ENCODE assay signal across 17 mouse cellular contexts in genomic region chr8:66785996-66786395, GRCm38 (mm10).
DNase-seq lines count a peak whose midpoint lies in the region.
"Had no signal": no experiment of that assay in that cellular context is flagged by ENCODE, and none has a peak within 500 bp of the region (broad histone marks: within the 10 kb centered on the region; RNA-seq: fewer than 3 reads in every experiment).

No protein-coding gene starts in this region.

- peak; percentile 17 to 48 for DNase-seq in frontal cortex, adult 2 months (ENCODE audit: extremely low spot score in 1 of 2, low spot score in 1 of 2)
- no peak for DNase-seq in frontal cortex, postnatal 25 days (ENCODE audit: low spot score in 2 of 2)
- DNase-seq in right cerebral cortex, adult 2 months (ENCODE audit: low spot score in 2 of 2), result peak; percentile 20 to 36
- DNase-seq in right cerebral cortex, postnatal 14 days, result no peak
- peak; percentile 39 to 48 for DNase-seq in layer of hippocampus, postnatal 10 days (ENCODE audit: low spot score in 2 of 2)
- no peak for DNase-seq in kidney, postnatal 36 days
- no peak for DNase-seq in urinary bladder, postnatal 14 days (ENCODE audit: low spot score)
- DNase-seq: B cell, adult 2 months; cerebellum, adult 11-12 months; cerebellum, postnatal 25 days; gastrocnemius, postnatal 36 days; heart, postnatal 36 days; kidney, adult 11 months; left cerebral cortex, postnatal 4 days; lung, embryonic 14.5 days; lung, postnatal 36 days; retina, postnatal 1 day had no signal

Comparison
In these comparisons a context has a peak if more than half of its experiments do, and no peak if none do; other contexts are left out.
1. DNase-seq: peak in frontal cortex, adult 2 months (2 of 2), right cerebral cortex, adult 2 months (2 of 2) and layer of hippocampus, postnatal 10 days (2 of 2); none in frontal cortex, postnatal 25 days (0 of 2), right cerebral cortex, postnatal 14 days (single experiment), kidney, postnatal 36 days (0 of 2) and urinary bladder, postnatal 14 days (single experiment).